Mouse (Mus musculus): ENCODE measurements around the gene Etv6.

- no peak for TF ChIP-seq CTCF (IDR thresholded peaks at IDR 0.05; ENCODE audit: low read depth, low read length)
- TF ChIP-seq POLR2AphosphoS5 (IDR thresholded peaks at IDR 0.05; ENCODE audit: insufficient replicate concordance, low read depth, low read length) = no peak
- TF ChIP-seq TAL1 (conservative IDR thresholded peaks at IDR 0.05; ENCODE audit: low read depth, low read length) = no peak
- TF ChIP-seq GATA2 (IDR thresholded peaks at IDR 0.05; ENCODE audit: borderline replicate concordance, low read depth, low read length) = no peak
These were observed 128.9 kb downstream of the Etv6 start for GRCm38 (mm10) chr6:134164356-134164755.

Data from G1E (cell line).